Mouse (Mus musculus) megakaryocyte, embryonic 14.5 days (primary cell): ENCODE measurements around the gene D930020B18Rik. TPM values are rescaled to one million over a fixed set of nuclear protein-coding genes. Genes with fewer than 3 reads are reported as not detected.

Experiments
- H3K27me3 ChIP-seq: replicated peaks from 2 replicates; pipeline ENCODE3; 2012; ENCODE audit warnings: inconsistent platforms
- H3K36me3 ChIP-seq: replicated peaks from 2 replicates; pipeline ENCODE3; 2012; ENCODE audit warnings: low read length, inconsistent platforms, mixed read lengths
- H3K4me1 ChIP-seq: 2 replicates; pipeline ENCODE4 v1.6.1; 2012; ENCODE audit warnings: inconsistent platforms
- H3K4me3 ChIP-seq: replicated peaks from 2 replicates; pipeline ENCODE3; 2012; ENCODE audit warnings: moderate library complexity, mild to moderate bottlenecking, inconsistent platforms
- H3K9me3 ChIP-seq: 2 replicates; pipeline ENCODE4 v1.6.1; 2012; ENCODE audit warnings: inconsistent platforms
- FLI1 ChIP-seq: IDR thresholded peaks from 2 replicates; pipeline ENCODE4 v1.6.1; 2012; ENCODE audit warnings: low read length, inconsistent platforms, mixed read lengths
- GATA1 ChIP-seq: IDR thresholded peaks from 3 replicates; pipeline ENCODE4 v1.6.1; 2012; ENCODE audit warnings: mixed read lengths, low read length, inconsistent platforms, borderline replicate concordance
- polyA plus RNA-seq: library from polyadenylated mRNA; stranded (reverse); fragments of >175 nt; gene quantifications from 2 replicates; pipeline ENCODE4 v1.2.3, GENCODE M21; 2012; ENCODE audit warnings: low replicate concordance; ENCODE audit not compliant: insufficient read depth

Gene D930020B18Rik
- not detected in 2 replicates for polyA plus RNA-seq

- Histone ChIP-seq H3K27me3 (peaks cover 34% of the 10 kb centered on the region), H3K9me3 (no peaks in the 10 kb centered on the region), H3K4me3 (peak within 1 kb of the TSS; percentile 93), H3K36me3 (no peaks in the 10 kb centered on the region), H3K4me1 (peaks cover 30% of the 10 kb centered on the region)
- no peak for TF ChIP-seq GATA1
- no peak for TF ChIP-seq FLI1
These were observed at the start of gene D930020B18Rik for GRCm38 (mm10) chr10:121641272-121642053. Gene D930020B18Rik, plus strand, starts transcription at chr10:121641588.

GRCm38 (mm10) chr10:121596580-121596979 is 44.8 kb upstream of the D930020B18Rik start:
- Histone ChIP-seq H3K36me3 (peaks cover 97% of the 10 kb centered on the region), H3K4me1 (peaks cover 15% of the 10 kb centered on the region), H3K27me3 (no peaks in the 10 kb centered on the region), H3K4me3 (peak overlapping the region; percentile 73), H3K9me3 (no peaks in the 10 kb centered on the region; the same call in 1 of the 2 replicates)
- TF ChIP-seq GATA1 (no peak), FLI1 (no peak)

GRCm38 (mm10) chr10:121601272-121601671 is 40.1 kb upstream of the D930020B18Rik start:
- no peak overlapping the region for H3K4me3 ChIP-seq
- no peaks in the 10 kb centered on the region for H3K27me3 ChIP-seq
- peaks cover 27% of the 10 kb centered on the region for H3K4me1 ChIP-seq
- no peak for TF ChIP-seq GATA1
- peaks cover 5% of the 10 kb centered on the region; the same call in 1 of the 2 replicates for H3K9me3 ChIP-seq
- H3K36me3 ChIP-seq: peaks cover 100% of the 10 kb centered on the region

- TF ChIP-seq GATA1 (no peak), FLI1 (no peak)
- H3K4me1 ChIP-seq: peaks cover 13% of the 10 kb centered on the region
- peaks cover 100% of the 10 kb centered on the region for H3K36me3 ChIP-seq
These were observed 37.8 kb upstream of the D930020B18Rik start for GRCm38 (mm10) chr10:121603556-121603955.

GRCm38 (mm10) chr10:121604632-121605344 is 36.6 kb upstream of the D930020B18Rik start:
- TF ChIP-seq FLI1 (no peak), GATA1 (no peak)
- peaks cover 13% of the 10 kb centered on the region for H3K4me1 ChIP-seq
- H3K36me3 ChIP-seq: peaks cover 100% of the 10 kb centered on the region
- no peaks in the 10 kb centered on the region for H3K27me3 ChIP-seq
- peak overlapping the region; percentile 72 for H3K4me3 ChIP-seq
- peaks cover 8% of the 10 kb centered on the region; the same call in 1 of the 2 replicates for H3K9me3 ChIP-seq

More at GRCm38 (mm10) chr10:121603556-121603955, 37.8 kb upstream of the D930020B18Rik start:
- Histone ChIP-seq H3K9me3 (peaks cover 5% of the 10 kb centered on the region; the same call in 1 of the 2 replicates), H3K27me3 (no peaks in the 10 kb centered on the region), H3K4me3 (no peak overlapping the region)

DNA sequence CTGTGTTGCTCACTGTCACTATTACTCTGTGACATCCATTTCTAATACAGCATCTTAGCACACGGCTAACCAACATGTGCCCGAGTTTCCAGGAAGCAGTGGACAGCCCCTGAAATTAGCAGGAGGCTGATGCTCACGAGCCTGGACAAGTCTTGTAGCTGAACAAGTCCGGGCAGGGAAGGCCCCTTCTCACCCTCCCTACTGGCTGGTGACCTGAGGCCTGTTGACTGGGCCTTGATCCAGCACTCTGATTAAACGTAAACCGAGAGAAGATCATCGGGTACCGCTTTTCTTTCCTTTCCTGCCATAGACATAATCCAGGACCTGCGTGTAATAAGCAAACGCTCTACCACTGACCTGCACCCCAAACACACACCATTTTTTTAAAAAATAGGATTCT is 33.2 kb upstream of the D930020B18Rik start:
- Histone ChIP-seq H3K4me3 (no peak overlapping the region), H3K27me3 (no peaks in the 10 kb centered on the region), H3K4me1 (peaks cover 29% of the 10 kb centered on the region), H3K9me3 (peaks cover 8% of the 10 kb centered on the region; the same call in 1 of the 2 replicates), H3K36me3 (peaks cover 98% of the 10 kb centered on the region)
- TF ChIP-seq FLI1 (no peak), GATA1 (no peak)

- no peak overlapping the region for H3K4me3 ChIP-seq
- 0 out of 2 replicates have a peak, but pooled peaks cover 2% of the 10 kb centered on the region for H3K9me3 ChIP-seq
- TF ChIP-seq FLI1: no peak
- no peak for TF ChIP-seq GATA1
- peaks cover 22% of the 10 kb centered on the region for H3K4me1 ChIP-seq
- H3K36me3 ChIP-seq: peaks cover 97% of the 10 kb centered on the region
- H3K27me3 ChIP-seq: no peaks in the 10 kb centered on the region
These were observed 29.8 kb upstream of the D930020B18Rik start for GRCm38 (mm10) chr10:121611587-121611986.

GRCm38 (mm10) chr10:121612448-121612847 is 28.9 kb upstream of the D930020B18Rik start:
- Histone ChIP-seq H3K4me1 (peaks cover 22% of the 10 kb centered on the region), H3K4me3 (no peak overlapping the region), H3K9me3 (0 out of 2 replicates have a peak, but pooled peaks cover 2% of the 10 kb centered on the region), H3K27me3 (no peaks in the 10 kb centered on the region), H3K36me3 (peaks cover 97% of the 10 kb centered on the region)
- no peak for TF ChIP-seq FLI1
- TF ChIP-seq GATA1: no peak

- H3K4me3 ChIP-seq: no peak overlapping the region
- H3K4me1 ChIP-seq: peaks cover 22% of the 10 kb centered on the region
- TF ChIP-seq GATA1 (no peak), FLI1 (no peak)
- no peaks in the 10 kb centered on the region for H3K27me3 ChIP-seq
- H3K9me3 ChIP-seq: 0 out of 2 replicates have a peak, but pooled peaks cover 2% of the 10 kb centered on the region
- H3K36me3 ChIP-seq: peaks cover 97% of the 10 kb centered on the region
These were observed 27.8 kb upstream of the D930020B18Rik start for GRCm38 (mm10) chr10:121613570-121613969.
